Mouse (Mus musculus) embryonic facial prominence, embryonic 11.5 days (tissue): ENCODE data around the gene Gpnmb. TPM values are rescaled to one million over a fixed set of nuclear protein-coding genes. Genes with fewer than 3 reads are reported as not detected.

Experiments
- ATAC-seq: fragments of 200-750 bp; cut with Nextera tagmentation; replicated peaks from 2 replicates; pipeline ENCODE4 v1.8.0; 2017; ENCODE audit warnings: low read depth; ENCODE audit not compliant: insufficient number of reproducible peaks, low FRiP score, low TSS enrichment
- DNase-seq: peaks from one replicate; pipeline ENCODE4 v3.0.0-alpha.2; 2015; ENCODE audit warnings: low spot score
- H3K27ac ChIP-seq: fragments of 300-500 bp; sonication (generic); replicated peaks from 2 replicates; pipeline ENCODE4 v1.5.1; 2014; ENCODE audit warnings: mild to moderate bottlenecking, low read depth, low read length, control low read depth
- H3K27me3 ChIP-seq: fragments of 300-500 bp; sonication (generic); 2 replicates; pipeline ENCODE4 v1.6.1; 2014; ENCODE audit warnings: mild to moderate bottlenecking, low read length, moderate library complexity, mixed read lengths; ENCODE audit not compliant: control insufficient read depth, insufficient read depth
- H3K36me3 ChIP-seq: fragments of 300-500 bp; sonication (generic); replicated peaks from 2 replicates; pipeline ENCODE4 v1.6.1; 2014; ENCODE audit warnings: low read depth, mild to moderate bottlenecking, low read length, moderate library complexity, mixed read lengths; ENCODE audit not compliant: control insufficient read depth, insufficient read depth
- H3K4me1 ChIP-seq: fragments of 300-500 bp; sonication (generic); 2 replicates; pipeline ENCODE4 v1.6.1; 2014; ENCODE audit warnings: low read length, mixed read lengths; ENCODE audit not compliant: control insufficient read depth, insufficient read depth
- H3K4me2 ChIP-seq: fragments of 300-500 bp; sonication (generic); 2 replicates; pipeline ENCODE4 v1.6.1; 2014; ENCODE audit warnings: low read depth, mild to moderate bottlenecking, control low read depth, low read length, moderate library complexity
- H3K4me3 ChIP-seq: fragments of 300-500 bp; sonication (generic); 2 replicates; pipeline ENCODE4 v1.5.1; 2014; ENCODE audit warnings: low read depth, low read length, control low read depth
- H3K9ac ChIP-seq: fragments of 300-500 bp; sonication (generic); replicated peaks from 2 replicates; pipeline ENCODE4 v1.6.1; 2014; ENCODE audit warnings: mild to moderate bottlenecking, control low read depth, low read length
- H3K9me3 ChIP-seq: fragments of 300-500 bp; sonication (generic); replicated peaks from 2 replicates; pipeline ENCODE4 v1.6.1; 2016; ENCODE audit warnings: mild to moderate bottlenecking, low read length, inconsistent platforms, mixed read lengths; ENCODE audit not compliant: control insufficient read depth
- WGBS: fragments of 180-500 bp; shearing (Covaris S2); extraction: QIAGEN DNeasy Blood & Tissue Kit; methylation state at CpG from one replicate; pipeline ENCODE4 v1.1.7; 2014; 5-methylcytosine and 5-hydroxymethylcytosine counted together
- polyA plus RNA-seq: library from polyadenylated mRNA; unstranded; fragments of >200 nt; fragmentation: Nextera tagmentation; extraction: Ambion mirVana; gene quantifications from 2 replicates; pipeline ENCODE4 v1.2.1, GENCODE M21; 2014

Gpnmb gene
- polyA plus RNA-seq: 3.3 and 8.8 TPM in 2 replicates

GRCm38 (mm10) chr6:49036275-49037267 is at the start of gene Gpnmb:
Gene Gpnmb (plus strand): TSS chr6:49036546.
- no peaks in the 10 kb centered on the region for H3K4me1 ChIP-seq
- no peaks in the 10 kb centered on the region for H3K9me3 ChIP-seq
- no peak for ATAC-seq
- 0 out of 2 replicates have a peak, but pooled peaks cover 2% of the 10 kb centered on the region for H3K27me3 ChIP-seq
- no peak within 1 kb of the TSS for H3K27ac ChIP-seq
- peak within 1 kb of the TSS; percentile 18; the same call in 1 of the 2 replicates for H3K9ac ChIP-seq
- WGBS: 38% methylated on average over 28 of the region's 28 CpGs
- DNase-seq: peak; percentile 24
- H3K36me3 ChIP-seq: no peaks in the 10 kb centered on the region; the same call in 1 of the 2 replicates
- peak within 1 kb of the TSS; percentile 8; the same call in 1 of the 2 replicates for H3K4me2 ChIP-seq
- H3K4me3 ChIP-seq: no peak within 1 kb of the TSS

- Histone ChIP-seq H3K27me3 (no peaks in the 10 kb centered on the region), H3K4me1 (no peaks in the 10 kb centered on the region), H3K4me3 (no peak overlapping the region), H3K4me2 (no peak overlapping the region), H3K9ac (no peak overlapping the region), H3K27ac (no peak overlapping the region), H3K9me3 (no peaks in the 10 kb centered on the region), H3K36me3 (no peaks in the 10 kb centered on the region)
- ATAC-seq: no peak
- 91% methylated on average over 5 of the region's 5 CpGs for WGBS
- no peak for DNase-seq
Observed at GRCm38 (mm10) chr6:48989971-48990370, 46.4 kb upstream of the Gpnmb start.

- Histone ChIP-seq H3K4me2 (no peak overlapping the region), H3K27me3 (no peaks in the 10 kb centered on the region), H3K4me1 (no peaks in the 10 kb centered on the region), H3K9me3 (no peaks in the 10 kb centered on the region), H3K27ac (no peak overlapping the region), H3K36me3 (no peaks in the 10 kb centered on the region), H3K9ac (no peak overlapping the region), H3K4me3 (no peak overlapping the region)
- ATAC-seq: no peak
- 74% methylated on average over 4 of the region's 4 CpGs for WGBS
- DNase-seq: no peak
Observed at GRCm38 (mm10) chr6:48991991-48992390, 44.4 kb upstream of the Gpnmb start.

GRCm38 (mm10) chr6:48998186-48998585 is 38.2 kb upstream of the Gpnmb start:
- Histone ChIP-seq H3K9ac (no peak overlapping the region), H3K4me3 (no peak overlapping the region), H3K4me2 (no peak overlapping the region), H3K36me3 (no peaks in the 10 kb centered on the region), H3K9me3 (no peaks in the 10 kb centered on the region), H3K27ac (no peak overlapping the region), H3K27me3 (no peaks in the 10 kb centered on the region), H3K4me1 (no peaks in the 10 kb centered on the region)
- DNase-seq: no peak
- ATAC-seq: no peak
- 70% methylated on average over 6 of the region's 6 CpGs for WGBS

- Histone ChIP-seq H3K27ac (no peak overlapping the region), H3K4me2 (no peak overlapping the region), H3K9ac (no peak overlapping the region), H3K4me3 (no peak overlapping the region), H3K27me3 (no peaks in the 10 kb centered on the region), H3K9me3 (no peaks in the 10 kb centered on the region), H3K4me1 (no peaks in the 10 kb centered on the region), H3K36me3 (no peaks in the 10 kb centered on the region)
- 87% methylated on average over 4 of the region's 4 CpGs for WGBS
- ATAC-seq (no peak), DNase-seq (no peak)
Observed at GRCm38 (mm10) chr6:48998796-48999195, 37.5 kb upstream of the Gpnmb start.

- no peak overlapping the region for H3K9ac ChIP-seq
- H3K27me3 ChIP-seq: no peaks in the 10 kb centered on the region
- H3K36me3 ChIP-seq: no peaks in the 10 kb centered on the region
- no peak overlapping the region for H3K4me3 ChIP-seq
- no peak overlapping the region for H3K4me2 ChIP-seq
- WGBS: 51% methylated on average over 4 of the region's 4 CpGs
- ATAC-seq: no peak
- H3K9me3 ChIP-seq: no peaks in the 10 kb centered on the region
- DNase-seq: peak; percentile 30
- no peaks in the 10 kb centered on the region for H3K4me1 ChIP-seq
- no peak overlapping the region for H3K27ac ChIP-seq
Observed at GRCm38 (mm10) chr6:49003381-49003780, 33.0 kb upstream of the Gpnmb start.

GRCm38 (mm10) chr6:49007981-49008380 is 28.4 kb upstream of the Gpnmb start:
- peak overlapping the region; percentile 27; the same call in 1 of the 2 replicates for H3K4me2 ChIP-seq
- H3K36me3 ChIP-seq: no peaks in the 10 kb centered on the region
- H3K4me3 ChIP-seq: no peak overlapping the region
- peak; percentile 86 for DNase-seq
- no peaks in the 10 kb centered on the region for H3K9me3 ChIP-seq
- peak overlapping the region; percentile 9; the same call in 1 of the 2 replicates for H3K9ac ChIP-seq
- ATAC-seq: no peak
- no peaks in the 10 kb centered on the region for H3K27me3 ChIP-seq
- H3K27ac ChIP-seq: no peak overlapping the region
- no peaks in the 10 kb centered on the region for H3K4me1 ChIP-seq
- under 1% methylated on average over 9 of the region's 9 CpGs for WGBS
